Mouse (Mus musculus): ENCODE measurements at regions not wholly inside any gene's neighbourhood (a gene's known extent, or its start where the extent isn't known, plus 50 kb on each side); places are given as distances from the start of the nearest gene placed in this dataset.

GRCm38 (mm10) chr3:144086176-144086575, 118.8 kb downstream of the Lmo4 start:
- ATAC-seq = no peak
- Histone ChIP-seq H3K27ac (ENCODE audit: low read depth, low read length) (no peak overlapping the region), H3K4me2 (replicated peaks; ENCODE audit: low read depth) (no peak overlapping the region), H3K9ac (ENCODE audit: low read depth, low read length) (no peak overlapping the region), H3K9me3 (ENCODE audit: control insufficient read depth) (no peaks in the 10 kb centered on the region), H3K27me3 (replicated peaks; ENCODE audit: control insufficient read depth, insufficient read depth, low read length) (no peaks in the 10 kb centered on the region), H3K36me3 (ENCODE audit: control insufficient read depth, insufficient read depth) (no peaks in the 10 kb centered on the region), H3K4me1 (replicated peaks; ENCODE audit: control insufficient read depth, insufficient read depth, low read length) (no peaks in the 10 kb centered on the region), H3K4me3 (ENCODE audit: low read depth, low read length) (no peak overlapping the region)
- TF ChIP-seq CTCF (IDR thresholded peaks at IDR 0.05; ENCODE audit: low read depth) = no peak
- WGBS = 85% methylated on average over 3 of the region's 3 CpGs

DNA sequence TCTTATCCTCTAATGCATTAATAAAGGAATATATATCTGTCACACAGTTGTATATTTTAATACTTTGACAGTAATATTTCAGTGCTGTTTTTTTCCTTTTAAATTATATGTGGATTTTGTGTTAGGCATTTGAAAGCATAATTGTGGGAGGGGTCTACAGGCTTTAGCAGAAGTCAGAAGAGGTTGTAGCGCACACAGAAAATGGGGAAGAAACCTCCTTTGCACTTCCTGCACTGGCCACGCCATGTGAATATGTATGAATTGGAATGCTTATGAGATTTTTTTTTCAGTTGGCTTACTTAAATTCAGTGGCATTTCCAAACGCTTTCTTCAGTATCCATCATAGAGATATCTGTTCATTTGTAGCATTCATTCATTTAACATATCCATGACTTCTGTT, 125.1 kb downstream of the Lmo4 start:
- no peak overlapping the region for H3K4me3 ChIP-seq (ENCODE audit: low read depth, low read length)
- ATAC-seq = no peak
- H3K36me3 ChIP-seq (ENCODE audit: control insufficient read depth, insufficient read depth) = no peaks in the 10 kb centered on the region
- no peaks in the 10 kb centered on the region for H3K27me3 ChIP-seq (replicated peaks; ENCODE audit: control insufficient read depth, insufficient read depth, low read length)
- H3K4me1 ChIP-seq (replicated peaks; ENCODE audit: control insufficient read depth, insufficient read depth, low read length) = no peaks in the 10 kb centered on the region
- H3K4me2 ChIP-seq (replicated peaks; ENCODE audit: low read depth) = no peak overlapping the region
- WGBS = 86% methylated on average over 3 of the region's 3 CpGs
- TF ChIP-seq CTCF (IDR thresholded peaks at IDR 0.05; ENCODE audit: low read depth) = no peak
- H3K9ac ChIP-seq (ENCODE audit: low read depth, low read length) = no peak overlapping the region
- no peak overlapping the region for H3K27ac ChIP-seq (ENCODE audit: low read depth, low read length)
- H3K9me3 ChIP-seq (ENCODE audit: control insufficient read depth) = no peaks in the 10 kb centered on the region

- H3K9me3 ChIP-seq (ENCODE audit: control insufficient read depth) = no peaks in the 10 kb centered on the region
- no peak overlapping the region for H3K4me2 ChIP-seq (replicated peaks; ENCODE audit: low read depth)
- ATAC-seq = no peak
- H3K4me3 ChIP-seq (ENCODE audit: low read depth, low read length) = no peak overlapping the region
- H3K27me3 ChIP-seq (replicated peaks; ENCODE audit: control insufficient read depth, insufficient read depth, low read length) = no peaks in the 10 kb centered on the region
- H3K9ac ChIP-seq (ENCODE audit: low read depth, low read length) = no peak overlapping the region
- H3K4me1 ChIP-seq (replicated peaks; ENCODE audit: control insufficient read depth, insufficient read depth, low read length) = no peaks in the 10 kb centered on the region
- H3K27ac ChIP-seq (ENCODE audit: low read depth, low read length) = no peak overlapping the region
- H3K36me3 ChIP-seq (ENCODE audit: control insufficient read depth, insufficient read depth) = no peaks in the 10 kb centered on the region
- WGBS = 84% methylated on average over 13 of the region's 13 CpGs
- TF ChIP-seq CTCF (IDR thresholded peaks at IDR 0.05; ENCODE audit: low read depth) = no peak
Observed at GRCm38 (mm10) chr3:144078198-144078935, 126.7 kb downstream of the Lmo4 start.

- H3K36me3 ChIP-seq (ENCODE audit: control insufficient read depth, insufficient read depth) = no peaks in the 10 kb centered on the region
- no peak overlapping the region for H3K4me2 ChIP-seq (replicated peaks; ENCODE audit: low read depth)
- H3K27me3 ChIP-seq (replicated peaks; ENCODE audit: control insufficient read depth, insufficient read depth, low read length) = no peaks in the 10 kb centered on the region
- no peaks in the 10 kb centered on the region for H3K9me3 ChIP-seq (ENCODE audit: control insufficient read depth)
- H3K9ac ChIP-seq (ENCODE audit: low read depth, low read length) = no peak overlapping the region
- no peak for TF ChIP-seq CTCF (IDR thresholded peaks at IDR 0.05; ENCODE audit: low read depth)
- 72% methylated on average over 10 of the region's 10 CpGs for WGBS
- no peak overlapping the region for H3K27ac ChIP-seq (ENCODE audit: low read depth, low read length)
- no peak overlapping the region for H3K4me3 ChIP-seq (ENCODE audit: low read depth, low read length)
- no peak for ATAC-seq
- no peaks in the 10 kb centered on the region for H3K4me1 ChIP-seq (replicated peaks; ENCODE audit: control insufficient read depth, insufficient read depth, low read length)
Observed at GRCm38 (mm10) chr3:144069979-144070540, 135.0 kb downstream of the Lmo4 start.

DNA sequence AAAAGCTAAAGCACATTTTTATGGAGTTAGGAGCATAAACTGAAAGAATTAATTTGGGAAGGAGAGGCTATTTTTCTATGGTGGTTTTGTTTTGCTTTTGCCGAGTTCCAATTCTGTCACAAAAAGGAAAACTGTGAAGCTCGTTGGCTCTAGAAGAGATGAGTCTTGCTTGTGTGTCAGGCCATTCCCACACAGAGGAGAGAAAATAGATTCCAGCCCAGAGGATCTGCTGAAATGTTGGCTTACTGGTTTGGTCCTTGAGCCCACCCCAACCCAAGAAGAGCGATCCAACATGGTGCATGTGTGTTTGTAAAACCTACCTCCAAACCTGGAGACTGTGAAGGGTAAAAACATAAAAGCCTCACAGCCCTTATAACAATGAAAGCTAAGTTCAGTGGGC, 138.0 kb downstream of the Lmo4 start:
- Histone ChIP-seq H3K27ac (ENCODE audit: low read depth, low read length) (no peak overlapping the region), H3K4me3 (ENCODE audit: low read depth, low read length) (no peak overlapping the region), H3K9me3 (ENCODE audit: control insufficient read depth) (no peaks in the 10 kb centered on the region), H3K36me3 (ENCODE audit: control insufficient read depth, insufficient read depth) (no peaks in the 10 kb centered on the region), H3K9ac (ENCODE audit: low read depth, low read length) (no peak overlapping the region), H3K27me3 (replicated peaks; ENCODE audit: control insufficient read depth, insufficient read depth, low read length) (no peaks in the 10 kb centered on the region), H3K4me2 (replicated peaks; ENCODE audit: low read depth) (no peak overlapping the region), H3K4me1 (replicated peaks; ENCODE audit: control insufficient read depth, insufficient read depth, low read length) (no peaks in the 10 kb centered on the region)
- TF ChIP-seq CTCF (IDR thresholded peaks at IDR 0.05; ENCODE audit: low read depth) = no peak
- ATAC-seq = no peak
- 69% methylated on average over 3 of the region's 3 CpGs for WGBS

DNA sequence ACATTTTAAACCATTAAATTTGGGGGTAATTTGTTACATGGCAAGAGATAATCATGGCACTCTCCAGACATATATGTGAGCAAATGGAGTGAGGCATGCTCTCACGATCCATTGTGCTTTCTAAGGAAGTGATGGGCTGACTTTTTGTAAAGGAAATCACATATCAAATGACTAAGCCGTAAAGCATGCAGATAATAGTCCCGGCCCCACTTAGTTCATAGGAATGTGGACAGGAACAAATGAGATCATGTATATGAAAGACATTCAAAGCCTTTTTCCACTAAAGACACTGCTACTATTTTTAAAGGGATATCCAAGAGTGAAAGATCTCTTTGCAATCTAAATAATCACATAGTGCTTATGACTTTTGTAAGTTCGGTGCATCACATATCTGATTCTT, 146.9 kb downstream of the Lmo4 start:
- Histone ChIP-seq H3K4me3 (ENCODE audit: low read depth, low read length) (no peak overlapping the region), H3K36me3 (ENCODE audit: control insufficient read depth, insufficient read depth) (no peaks in the 10 kb centered on the region), H3K27ac (ENCODE audit: low read depth, low read length) (no peak overlapping the region), H3K4me2 (replicated peaks; ENCODE audit: low read depth) (no peak overlapping the region), H3K9ac (ENCODE audit: low read depth, low read length) (no peak overlapping the region), H3K9me3 (ENCODE audit: control insufficient read depth) (no peaks in the 10 kb centered on the region), H3K4me1 (replicated peaks; ENCODE audit: control insufficient read depth, insufficient read depth, low read length) (no peaks in the 10 kb centered on the region), H3K27me3 (replicated peaks; ENCODE audit: control insufficient read depth, insufficient read depth, low read length) (no peaks in the 10 kb centered on the region)
- ATAC-seq = no peak
- TF ChIP-seq CTCF (IDR thresholded peaks at IDR 0.05; ENCODE audit: low read depth) = no peak
- WGBS = 39% methylated on average over 4 of the region's 4 CpGs
